8 mouse cellular contexts compared by ENCODE assay signal in genomic region chr1:134060849-134061569, GRCm38 (mm10). TPM values are rescaled to one million over a fixed set of nuclear protein-coding genes. Genes with fewer than 3 reads are reported as not detected.
A peak's percentile ranks its signal among the peaks of the same experiment; 100 is the strongest.
DNase-seq lines count a peak whose midpoint lies in the region; ATAC-seq lines count a peak whose summit lies in the region.

No protein-coding gene starts in this region.

- peak overlapping the region; percentile 75 for H3K9ac ChIP-seq in intestine, embryonic 16.5 days (ENCODE audit: low read depth, low read length)
- peak overlapping the region; percentile 62 for H3K9ac ChIP-seq in midbrain, embryonic 11.5 days (ENCODE audit: low read length)

- peak overlapping the region; percentile 98 for H3K27ac ChIP-seq in intestine, embryonic 16.5 days (ENCODE audit: low read length)
- peak overlapping the region; percentile 100 for H3K27ac ChIP-seq in midbrain, embryonic 11.5 days (ENCODE audit: low read depth, low read length)

- H3K4me2 ChIP-seq in intestine, embryonic 16.5 days (ENCODE audit: low read depth, low read length): peak overlapping the region; percentile 85
- H3K4me2 ChIP-seq in midbrain, embryonic 11.5 days: peak overlapping the region; percentile 57

- peak overlapping the region; percentile 42 for H3K4me3 ChIP-seq in intestine, embryonic 16.5 days (ENCODE audit: low read length)
- H3K4me3 ChIP-seq in midbrain, embryonic 11.5 days (ENCODE audit: low read depth, low read length): peak overlapping the region; percentile 21; the same call in 1 of the 2 replicates

- intact Hi-C loops in left cerebral cortex, postnatal 4 days (cut with DNase I): no loop called here

- no peaks in the 10 kb centered on the region for H3K9me3 ChIP-seq in intestine, embryonic 16.5 days (ENCODE audit: control insufficient read depth, low read length)
- H3K9me3 ChIP-seq in midbrain, embryonic 11.5 days (ENCODE audit: control insufficient read depth, low read length): no peaks in the 10 kb centered on the region

- H3K4me1 ChIP-seq in intestine, embryonic 16.5 days (ENCODE audit: control insufficient read depth, insufficient read depth, low read length): peaks cover 68% of the 10 kb centered on the region
- H3K4me1 ChIP-seq in midbrain, embryonic 11.5 days (ENCODE audit: control insufficient read depth, insufficient read depth, low read length): peaks cover 52% of the 10 kb centered on the region

- no peaks in the 10 kb centered on the region for H3K36me3 ChIP-seq in intestine, embryonic 16.5 days (ENCODE audit: control insufficient read depth, insufficient read depth, low read length)
- H3K36me3 ChIP-seq in midbrain, embryonic 11.5 days (ENCODE audit: control insufficient read depth, insufficient read depth, low read length): no peaks in the 10 kb centered on the region

- 2% methylated on average over 31 of the region's 31 CpGs for WGBS in intestine, embryonic 16.5 days
- WGBS in midbrain, embryonic 11.5 days: under 1% methylated on average over 31 of the region's 31 CpGs

- DNase-seq in adrenal gland, postnatal 10 days: peak; percentile 95
- DNase-seq in embryo, embryonic 11.5 days (ENCODE audit: low read depth, low spot score): peak; percentile 83
- DNase-seq in gastrocnemius, postnatal 4 days (ENCODE audit: low spot score in 2 of 2): peak; percentile 64 to 85
- DNase-seq in left cerebral cortex, postnatal 4 days: peak; percentile 88
- peak; percentile 96 for DNase-seq in midbrain, embryonic 11.5 days (ENCODE audit: low spot score, missing footprints)
- DNase-seq in right cerebral cortex, postnatal 4 days: peak; percentile 79
- peak; percentile 93 for DNase-seq in yolk sac, embryonic 10.5 days (ENCODE audit: low spot score)

- peak; percentile 93 for ATAC-seq in intestine, embryonic 16.5 days
- peak; percentile 76 for ATAC-seq in midbrain, embryonic 11.5 days (ENCODE audit: low FRiP score)

- no peaks in the 10 kb centered on the region for H3K27me3 ChIP-seq in intestine, embryonic 16.5 days (replicated peaks; ENCODE audit: control insufficient read depth, insufficient read depth, low read length)
- no peaks in the 10 kb centered on the region for H3K27me3 ChIP-seq in midbrain, embryonic 11.5 days (ENCODE audit: control insufficient read depth, insufficient read depth, low read length)

RNA-seq across cellular contexts. Expression of gene Btg2, which starts 17.9 kb away (rescaled TPM):
- 10 to 100 TPM; 32.4 to 58.1 TPM for total RNA-seq in adrenal gland, postnatal 10 days (2021)
- 10 to 100 TPM; 22.4 to 26.7 TPM for total RNA-seq in gastrocnemius, postnatal 4 days (2021)
- 42.9 and 43.2 TPM in 2 replicates for polyA plus RNA-seq in intestine, embryonic 16.5 days (2015; fragmentation: Nextera tagmentation; extraction: Ambion mirVana)
- 1 to 10 TPM; 7.9 to 8.1 TPM for total RNA-seq in left cerebral cortex, postnatal 4 days (2021)
- polyA plus RNA-seq in midbrain, embryonic 11.5 days (2014; fragmentation: Nextera tagmentation; extraction: Ambion mirVana): 150 and 153 TPM in 2 replicates

RNA-seq across cellular contexts. Expression of gene Fmod, which starts 24.0 kb away (rescaled TPM):
- total RNA-seq in adrenal gland, postnatal 10 days (2021): 10 to 100 TPM; 17.4 to 22.2 TPM
- 100 to 1,000 TPM; 108 to 184 TPM for total RNA-seq in gastrocnemius, postnatal 4 days (2021)
- polyA plus RNA-seq in intestine, embryonic 16.5 days (2015; fragmentation: Nextera tagmentation; extraction: Ambion mirVana): 8.7 and 8.8 TPM in 2 replicates
- total RNA-seq in left cerebral cortex, postnatal 4 days (2021): 10 to 100 TPM; 19.0 to 20.0 TPM
- 5.7 and 6.8 TPM in 2 replicates for polyA plus RNA-seq in midbrain, embryonic 11.5 days (2014; fragmentation: Nextera tagmentation; extraction: Ambion mirVana)

RNA-seq across cellular contexts. Expression of gene Chit1, which starts 50.0 kb away (rescaled TPM):
- total RNA-seq in adrenal gland, postnatal 10 days (2021): under 1 TPM in 1 of 2 experiments, not detected in 1; 0.15 TPM
- under 1 TPM; 0.16 to 0.27 TPM for total RNA-seq in gastrocnemius, postnatal 4 days (2021)
- polyA plus RNA-seq in intestine, embryonic 16.5 days (2015; fragmentation: Nextera tagmentation; extraction: Ambion mirVana): not detected in 2 replicates
- under 1 TPM; 0.48 to 0.54 TPM for total RNA-seq in left cerebral cortex, postnatal 4 days (2021)
- not detected in 2 replicates for polyA plus RNA-seq in midbrain, embryonic 11.5 days (2014; fragmentation: Nextera tagmentation; extraction: Ambion mirVana)

Comparison
In these comparisons a context has a peak if more than half of its experiments do, and no peak if none do; other contexts are left out.
1. Peak in every context shown above with its lines: DNase-seq, ATAC-seq, H3K4me3 ChIP-seq and H3K27ac ChIP-seq.
2. RNA of gene Fmod, which starts 24.0 kb away (total RNA-seq): 108 to 184 TPM in gastrocnemius, postnatal 4 days; 17.4 to 22.2 TPM in adrenal gland, postnatal 10 days and 19.0 to 20.0 TPM in left cerebral cortex, postnatal 4 days; every median in the first group is over 4 times any median in the second.